Mouse (Mus musculus) adrenal gland, postnatal 4 days (tissue): ENCODE measurements at regions not wholly inside any gene's neighbourhood (a gene's known extent, or its start where the extent isn't known, plus 50 kb on each side); places are given as distances from the start of the nearest gene placed in this dataset.
"Not testable (repeated sequence)": the region's sequence is repeated elsewhere in the genome, so short reads cannot be mapped to it uniquely, and the experiment has no call there.

Experiments
- DNase-seq, 2 experiments: peaks; one replicate each; pipeline ENCODE4 v3.0.0; 2021 to 2022; ENCODE audit warnings: low spot score in 2 of 2, mixed read lengths in 2 of 2

DNA sequence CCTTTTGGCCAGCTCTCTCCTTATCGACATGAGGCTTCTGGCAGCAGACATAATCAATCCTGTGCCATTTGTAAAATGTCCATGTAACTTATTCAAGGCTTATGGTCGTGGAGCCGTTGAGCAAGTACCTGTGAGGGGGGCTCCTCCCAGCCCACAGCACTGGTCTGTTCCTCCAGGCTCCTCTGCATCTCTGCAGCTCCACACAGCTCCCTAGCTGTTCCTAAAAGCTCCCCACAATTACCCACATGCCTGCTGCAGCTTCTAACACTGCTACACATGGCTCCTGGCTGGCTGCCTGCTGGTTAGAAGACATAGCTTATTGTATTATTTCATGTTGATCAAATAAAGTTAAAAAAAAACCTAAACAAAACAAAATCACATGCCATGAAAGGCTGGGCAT is 77.9 kb downstream of the Tcp10c start:
- not testable (repeated sequence) for DNase-seq

DNA sequence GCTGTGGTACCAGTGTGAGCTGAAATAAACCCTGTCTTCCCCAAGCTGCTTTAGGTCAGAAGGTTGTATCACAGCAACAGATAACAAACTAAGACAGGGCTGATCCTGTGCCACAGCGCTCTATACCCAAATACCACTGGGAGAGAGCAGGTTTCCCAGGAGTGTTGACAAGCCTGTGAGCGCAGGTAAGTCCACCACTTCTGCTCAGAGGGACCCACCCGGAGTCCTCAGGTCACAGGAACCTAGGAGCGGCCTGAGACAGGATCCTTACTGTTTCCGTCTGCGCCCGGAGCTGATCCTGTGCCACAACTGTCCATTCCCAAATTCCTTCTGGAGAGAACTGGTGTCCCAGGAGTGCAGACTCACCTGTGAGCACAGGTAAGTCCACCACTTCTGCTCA is 79.8 kb downstream of the Tcp10c start:
- not testable (repeated sequence) for DNase-seq

DNA sequence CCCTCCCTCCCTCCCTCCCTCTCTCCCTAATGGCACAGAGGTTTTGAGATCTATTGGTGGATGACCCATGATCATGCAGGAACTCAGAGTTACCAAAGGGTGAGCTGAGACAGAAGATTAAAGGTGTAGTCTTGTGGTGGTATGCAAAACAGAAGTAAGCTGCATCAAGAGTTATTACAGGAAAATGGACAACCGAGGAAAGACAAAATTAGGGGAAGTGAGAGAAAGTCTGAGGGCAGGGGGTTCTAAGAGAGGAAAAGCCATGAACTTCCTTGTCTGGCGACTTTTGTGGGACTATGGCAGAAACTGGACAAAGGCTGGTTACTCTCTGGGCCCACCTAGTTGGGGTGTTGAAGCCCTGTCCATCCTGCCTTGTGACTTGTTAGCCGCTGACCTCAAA is 84.4 kb downstream of the Tcp10c start:
- not testable (repeated sequence) for DNase-seq

DNA sequence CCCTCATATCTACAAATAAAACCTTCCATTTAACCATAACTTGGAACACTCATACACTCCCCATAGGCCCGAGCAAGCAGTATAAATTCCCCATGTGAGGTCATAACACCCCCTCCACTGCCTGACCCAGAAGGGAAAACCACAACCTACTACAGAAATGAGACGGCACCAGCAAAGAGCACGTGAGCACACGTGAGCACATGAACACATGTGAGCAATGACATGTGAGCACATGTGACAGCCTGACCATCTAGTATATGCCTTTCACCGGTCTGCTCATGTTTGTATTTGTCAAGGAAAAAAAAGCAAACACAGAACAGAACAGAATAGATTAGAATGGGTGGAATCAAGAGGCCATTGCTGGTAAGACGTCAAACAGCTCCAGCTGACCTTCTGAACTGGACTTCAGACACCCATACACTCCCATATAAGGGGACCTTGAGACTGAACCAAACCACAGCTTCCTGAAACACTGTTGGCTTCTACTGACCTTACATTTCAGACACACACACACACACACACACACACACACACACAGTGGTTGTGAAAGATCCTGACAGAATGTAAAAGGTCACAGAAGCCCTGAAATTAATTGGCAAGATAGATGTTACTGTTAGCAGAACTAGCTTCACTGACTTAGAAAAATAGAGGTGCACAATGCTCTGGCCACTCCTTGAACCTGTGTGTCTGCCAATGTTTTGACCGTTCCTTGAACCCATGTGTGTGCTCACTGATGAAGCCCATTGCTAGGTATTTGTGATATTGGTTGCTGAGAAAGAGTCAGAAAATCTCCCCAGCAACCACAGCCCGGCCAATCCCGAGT is 86.5 kb downstream of the Tcp10c start:
- not testable (repeated sequence) for DNase-seq

DNA sequence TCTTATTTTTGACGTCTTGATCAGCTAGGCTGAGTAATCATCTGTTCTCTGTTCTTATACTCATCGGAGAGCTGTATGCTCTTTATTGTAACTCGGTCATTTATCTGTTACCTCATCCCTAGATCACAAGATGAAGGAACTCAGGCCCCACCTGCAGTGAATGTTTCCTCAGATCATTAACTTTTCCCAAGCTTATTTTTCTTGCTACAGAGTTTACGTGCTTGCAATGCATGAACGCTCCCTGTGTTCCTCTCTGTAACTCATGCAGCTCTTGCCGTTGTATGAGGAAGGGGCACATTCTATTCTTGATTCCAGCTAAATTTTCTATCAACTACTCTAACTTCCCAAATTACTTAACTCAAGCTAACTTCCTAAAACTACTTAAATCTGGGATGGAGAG is 87.9 kb downstream of the Tcp10c start:
- DNase-seq = not testable (repeated sequence)

DNA sequence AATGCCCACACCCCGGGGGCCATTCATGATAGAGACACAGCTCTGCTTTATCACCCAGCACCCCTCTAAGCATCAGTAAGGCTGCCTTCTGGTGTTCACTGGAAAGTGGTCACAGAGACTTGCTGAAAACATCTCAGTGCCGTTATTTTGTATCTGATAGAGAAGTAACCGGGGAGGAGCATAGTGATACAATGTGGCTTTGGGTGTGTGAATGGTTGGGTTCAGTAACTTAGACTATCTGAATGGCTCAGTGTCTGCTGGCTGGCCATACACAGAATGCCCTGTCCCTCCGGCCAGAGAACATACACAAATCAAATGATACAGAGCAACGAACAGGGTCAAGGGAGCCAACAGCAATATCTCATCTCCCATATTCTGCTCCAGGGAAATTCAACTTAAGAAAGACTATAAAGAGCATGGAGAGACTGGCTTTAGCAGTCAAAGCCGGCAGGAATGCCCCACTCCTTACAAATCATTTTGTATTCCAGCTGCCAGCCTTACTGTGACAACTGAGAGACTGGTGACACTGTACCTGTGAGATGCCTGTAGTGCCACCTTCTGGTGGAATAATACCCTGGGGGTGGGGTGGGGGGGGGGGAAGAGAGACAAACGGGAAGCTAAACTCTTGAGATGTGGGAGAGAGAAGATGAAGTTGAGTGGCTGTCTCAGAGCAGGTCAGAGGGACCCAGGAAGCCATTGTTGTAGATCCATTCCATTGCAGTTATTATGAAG is 102.7 kb downstream of the Tcp10c start:
- DNase-seq = not testable (repeated sequence)

DNA sequence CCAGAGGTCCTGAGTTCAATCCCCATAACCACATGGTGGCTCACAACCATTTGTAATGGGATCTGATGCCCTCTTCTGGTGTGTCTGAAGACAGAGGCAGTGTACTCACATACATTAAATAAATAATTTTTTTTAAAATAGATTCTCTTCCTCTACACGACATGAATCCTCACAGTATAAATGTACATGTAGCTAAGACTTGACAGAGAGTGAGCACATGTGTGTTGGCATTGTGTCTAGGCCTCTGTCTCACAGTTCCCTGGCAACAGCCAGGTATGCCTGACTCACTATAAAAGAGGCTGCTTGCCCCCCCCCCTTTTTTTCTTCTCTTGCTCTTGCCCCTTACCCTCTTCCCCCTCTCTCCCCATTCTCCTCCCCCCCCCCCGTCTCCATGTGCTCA is 103.6 kb downstream of the Tcp10c start:
- DNase-seq = not testable (repeated sequence)

DNA sequence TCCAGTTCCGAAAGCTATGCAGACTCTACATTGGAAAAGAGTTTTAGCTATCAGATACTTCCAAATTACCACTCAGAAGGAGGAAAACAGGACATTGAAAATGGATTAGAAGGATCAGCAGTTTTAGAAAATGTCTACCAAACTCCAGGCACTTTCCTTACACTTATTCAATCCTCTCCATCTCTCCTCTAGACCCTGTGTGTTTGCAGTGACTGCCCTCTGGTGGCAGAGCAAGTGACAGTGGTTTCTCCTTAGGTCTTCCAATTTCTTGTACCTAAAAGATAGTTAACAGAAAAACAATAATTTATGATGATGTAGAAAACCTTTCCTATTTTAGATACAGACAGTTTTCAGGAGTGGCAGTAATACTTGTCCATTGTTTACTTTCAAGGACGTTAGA is 104.4 kb downstream of the Tcp10c start:
- DNase-seq = not testable (repeated sequence)

DNA sequence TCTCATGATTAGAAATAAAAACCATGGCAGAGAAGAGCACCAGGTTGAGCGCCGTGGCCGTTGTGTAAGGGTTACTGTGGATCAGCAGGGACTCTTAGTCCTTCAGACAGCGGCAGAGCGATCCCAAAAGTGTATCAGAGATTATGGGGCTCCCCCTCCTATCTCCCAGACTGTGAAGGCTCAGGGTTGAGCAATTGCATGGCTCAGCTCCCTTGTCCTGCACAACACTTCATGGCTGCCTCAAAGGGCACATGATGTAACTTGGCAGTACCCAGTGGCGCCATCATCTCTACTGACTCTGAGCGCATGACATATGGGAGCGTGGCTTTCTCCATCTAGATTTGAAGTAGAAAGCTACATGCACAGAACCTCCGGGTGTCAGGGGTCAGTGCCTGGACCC is 108.3 kb downstream of the Tcp10c start:
- not testable (repeated sequence) for DNase-seq

DNA sequence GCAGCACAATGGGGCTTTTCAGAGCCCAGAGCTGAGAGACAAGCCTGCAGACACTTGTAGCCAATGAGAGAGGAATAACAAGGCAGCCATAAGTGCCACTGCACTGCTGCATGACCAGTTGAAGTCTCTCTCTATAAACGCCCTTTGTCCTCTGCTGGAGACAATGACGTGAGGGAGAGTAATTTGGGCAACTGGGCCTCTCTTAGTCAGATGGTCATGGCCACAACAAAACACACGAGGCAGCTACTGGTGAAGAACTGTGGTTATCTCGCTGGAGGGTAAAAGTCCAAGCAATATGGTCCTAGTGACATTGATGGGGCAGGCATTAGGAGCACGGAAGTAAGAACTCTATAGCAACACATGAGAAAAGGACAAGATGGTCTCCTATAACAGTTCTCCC is 111.5 kb downstream of the Tcp10c start:
- not testable (repeated sequence) for DNase-seq

DNA sequence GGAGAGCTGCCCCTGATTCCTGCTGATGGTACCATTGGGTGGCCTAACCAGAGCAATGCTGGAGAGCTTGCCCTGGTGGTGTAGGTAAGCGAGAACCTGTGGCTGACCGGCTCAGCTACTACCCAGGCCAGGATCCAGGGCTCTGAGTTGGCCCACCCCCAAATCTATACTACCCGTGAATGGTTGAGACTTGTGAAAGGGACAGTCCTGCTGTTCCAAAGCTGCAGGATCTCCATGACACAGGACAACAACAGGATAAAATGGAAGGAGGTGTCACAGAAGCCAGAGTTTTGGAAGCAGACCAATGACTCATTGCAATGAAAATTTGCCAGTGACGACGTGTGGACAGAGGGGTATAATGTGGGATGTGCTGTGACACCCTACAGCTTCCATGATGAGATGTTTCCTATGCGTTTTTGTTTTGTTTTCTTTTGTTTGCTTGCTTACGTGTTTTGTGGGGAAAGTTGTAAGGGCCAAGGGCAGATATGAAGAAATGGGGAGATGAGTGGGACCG is 115.6 kb downstream of the Tcp10c start:
- not testable (repeated sequence) for DNase-seq

DNA sequence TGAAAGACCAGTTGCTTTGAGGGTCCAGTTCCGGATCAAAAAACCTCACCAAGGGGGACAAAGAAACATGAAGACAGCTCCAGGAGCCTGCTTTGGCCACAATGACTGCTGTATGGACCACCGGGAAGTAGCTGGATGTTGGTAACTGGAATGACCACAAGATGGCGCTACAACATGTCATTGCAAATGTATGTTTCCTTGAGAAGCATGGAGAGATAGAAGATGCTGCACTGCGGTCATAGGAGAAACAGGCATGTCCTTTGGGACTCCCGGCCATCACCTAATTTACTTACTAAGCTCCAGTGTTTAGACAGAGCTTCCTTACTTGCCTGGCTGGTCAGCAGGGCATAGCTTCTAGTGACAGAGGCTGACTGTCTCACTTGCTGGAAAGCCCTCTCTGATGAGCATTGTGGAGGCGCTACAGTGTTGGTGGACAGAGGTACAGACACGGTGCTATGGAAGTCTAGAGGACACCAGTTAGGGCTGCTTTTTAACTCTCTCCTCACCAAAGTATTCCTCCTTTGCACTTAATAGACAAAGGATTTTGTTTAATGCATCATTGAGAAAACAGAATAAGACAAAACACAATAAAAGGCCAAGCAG is 118.2 kb downstream of the Tcp10c start:
- DNase-seq = peak in 1 of 2 experiments; percentile 53

DNA sequence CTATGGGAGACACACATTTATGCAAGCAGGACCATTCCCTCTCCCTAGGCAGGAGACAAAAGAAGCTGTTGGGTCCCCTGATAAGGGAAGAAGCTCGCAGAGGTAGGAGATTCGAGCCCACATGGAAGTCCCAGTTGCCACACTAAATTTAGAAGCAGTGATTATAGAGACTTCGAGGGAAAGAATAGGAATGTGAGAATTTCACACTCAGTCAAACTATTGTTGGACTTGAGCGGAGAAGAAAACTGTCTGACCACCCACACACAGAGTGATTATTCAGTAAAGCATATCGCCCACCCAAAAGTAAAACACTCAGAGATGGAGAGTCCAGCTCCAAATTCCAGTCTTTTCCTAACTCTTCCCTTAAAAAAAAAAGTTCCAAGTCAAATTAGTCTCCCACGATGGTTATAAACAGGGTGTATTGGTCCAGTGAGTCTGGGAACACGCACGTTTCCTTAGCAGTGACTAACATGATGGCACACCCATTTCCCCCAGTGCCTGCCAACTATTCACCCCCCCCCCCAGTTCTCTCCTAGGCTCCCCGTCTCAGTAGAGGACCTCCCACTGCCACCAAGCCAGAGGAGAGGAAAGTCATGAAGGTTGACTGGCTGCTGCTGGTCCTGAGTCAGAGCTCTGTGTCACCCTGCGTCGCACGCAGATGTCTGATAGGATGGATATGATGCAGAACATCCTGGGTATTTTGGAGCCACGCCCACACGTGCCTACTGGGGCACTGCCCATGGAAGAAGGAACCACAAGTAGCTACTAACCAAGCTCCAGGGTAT is 120.1 kb downstream of the Tcp10c start:
- DNase-seq = no peak

DNA sequence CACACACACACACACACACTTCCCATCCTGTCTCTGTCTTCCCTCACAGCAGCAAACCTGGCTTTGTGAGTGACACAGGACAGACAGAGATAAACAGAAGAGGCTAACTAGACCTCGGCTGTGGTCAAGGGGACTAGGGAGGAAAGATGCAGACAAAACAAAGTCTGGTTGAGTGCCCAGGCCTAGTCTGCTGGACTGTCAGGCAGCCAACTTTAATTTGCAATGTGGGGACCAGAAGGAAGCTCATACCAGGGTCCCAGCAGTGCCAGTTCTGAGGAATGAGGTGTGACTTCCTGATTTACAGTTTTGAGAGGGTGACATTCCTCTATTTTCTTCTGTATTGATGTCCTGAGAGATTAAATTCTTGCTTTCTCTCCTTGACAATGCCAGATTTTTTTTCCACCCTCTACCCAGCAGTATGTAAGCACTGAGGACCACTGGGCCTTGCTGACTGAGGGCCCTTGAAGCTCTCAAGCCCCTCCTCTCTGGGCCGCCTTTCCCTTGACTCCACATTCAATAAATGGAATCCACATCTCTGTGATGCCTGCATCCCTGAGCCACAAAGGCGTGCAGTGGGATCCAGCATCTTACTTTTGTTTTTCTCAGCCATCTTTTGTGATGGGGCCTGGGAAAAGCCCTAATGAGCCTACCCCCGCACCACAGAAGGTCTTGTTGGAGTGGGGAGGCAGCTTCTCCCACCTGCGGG is 124.6 kb downstream of the Tcp10c start:
- DNase-seq = no peak

DNA sequence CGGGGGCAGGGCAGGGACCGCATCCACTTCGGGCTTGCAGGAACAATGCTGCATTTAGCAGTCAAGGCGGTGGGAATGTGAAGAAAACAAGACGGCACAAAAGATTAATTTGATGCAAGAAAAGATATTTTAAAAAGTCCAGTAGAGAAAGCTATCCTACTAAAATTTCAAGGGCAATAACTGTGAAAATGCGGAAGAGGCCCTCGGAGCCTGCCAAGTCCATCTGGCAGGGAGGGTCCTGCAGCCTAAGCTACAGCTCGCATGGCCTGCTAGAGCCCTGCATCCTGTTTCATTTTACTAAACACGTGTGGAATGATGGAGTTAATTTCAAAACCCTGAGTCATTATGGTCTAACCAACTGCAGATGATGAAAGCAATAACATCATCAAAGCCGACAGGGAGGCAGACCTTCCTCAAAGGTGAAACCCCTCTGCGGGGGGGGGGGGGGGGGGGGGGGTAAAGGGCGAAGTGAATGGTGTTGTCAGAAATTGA is 125.2 kb downstream of the Tcp10c start:
- no peak for DNase-seq

DNA sequence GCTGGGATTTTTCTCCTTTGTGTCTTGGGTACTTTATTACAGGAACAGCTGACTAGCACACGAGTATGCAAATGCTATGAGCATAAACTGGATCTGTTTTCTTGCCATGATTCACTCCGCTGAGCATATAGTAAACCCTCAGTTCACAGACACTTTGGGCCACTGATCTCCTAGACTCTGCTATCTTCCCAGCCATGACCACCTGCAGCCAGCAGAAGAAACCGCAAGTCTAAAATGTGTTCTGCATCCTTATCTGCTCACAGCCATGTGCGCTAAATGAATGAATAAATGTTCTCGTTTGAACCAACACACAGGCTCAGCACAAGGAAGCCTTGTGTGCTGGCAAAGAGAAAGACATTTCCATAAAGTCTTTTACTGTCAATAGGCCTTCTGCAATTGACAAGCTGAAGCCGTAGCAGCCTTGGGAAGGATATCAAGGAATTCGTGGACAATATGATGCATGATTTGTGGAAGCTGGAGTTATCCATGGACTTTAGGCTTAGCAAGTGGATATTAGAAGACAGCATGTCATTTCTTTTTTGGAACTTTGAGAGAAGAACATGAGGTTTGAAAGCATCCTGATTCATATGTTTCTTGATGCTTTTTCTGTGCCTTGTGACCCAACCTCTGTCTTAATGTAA is 127.2 kb downstream of the Tcp10c start:
- DNase-seq = no peak

DNA sequence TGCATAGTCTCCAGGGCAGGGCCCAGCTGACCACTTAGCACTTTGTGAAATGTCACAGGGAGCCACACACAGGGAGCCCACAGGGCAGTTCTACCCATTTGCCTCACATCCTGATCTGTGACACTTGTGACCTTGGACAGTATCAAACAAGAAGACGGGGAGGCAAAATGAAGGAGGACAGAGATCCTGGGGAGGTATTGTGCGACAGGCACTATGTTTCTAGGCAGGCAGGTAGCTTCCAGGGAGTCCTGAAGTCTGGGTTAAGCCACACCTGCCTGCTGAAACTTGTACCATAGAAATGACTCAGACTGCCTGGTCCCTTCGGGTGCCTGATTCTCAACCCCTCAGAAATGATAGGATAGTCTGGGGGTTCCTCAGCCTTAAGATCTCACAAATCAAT is 127.8 kb downstream of the Tcp10c start:
- no peak for DNase-seq

DNA sequence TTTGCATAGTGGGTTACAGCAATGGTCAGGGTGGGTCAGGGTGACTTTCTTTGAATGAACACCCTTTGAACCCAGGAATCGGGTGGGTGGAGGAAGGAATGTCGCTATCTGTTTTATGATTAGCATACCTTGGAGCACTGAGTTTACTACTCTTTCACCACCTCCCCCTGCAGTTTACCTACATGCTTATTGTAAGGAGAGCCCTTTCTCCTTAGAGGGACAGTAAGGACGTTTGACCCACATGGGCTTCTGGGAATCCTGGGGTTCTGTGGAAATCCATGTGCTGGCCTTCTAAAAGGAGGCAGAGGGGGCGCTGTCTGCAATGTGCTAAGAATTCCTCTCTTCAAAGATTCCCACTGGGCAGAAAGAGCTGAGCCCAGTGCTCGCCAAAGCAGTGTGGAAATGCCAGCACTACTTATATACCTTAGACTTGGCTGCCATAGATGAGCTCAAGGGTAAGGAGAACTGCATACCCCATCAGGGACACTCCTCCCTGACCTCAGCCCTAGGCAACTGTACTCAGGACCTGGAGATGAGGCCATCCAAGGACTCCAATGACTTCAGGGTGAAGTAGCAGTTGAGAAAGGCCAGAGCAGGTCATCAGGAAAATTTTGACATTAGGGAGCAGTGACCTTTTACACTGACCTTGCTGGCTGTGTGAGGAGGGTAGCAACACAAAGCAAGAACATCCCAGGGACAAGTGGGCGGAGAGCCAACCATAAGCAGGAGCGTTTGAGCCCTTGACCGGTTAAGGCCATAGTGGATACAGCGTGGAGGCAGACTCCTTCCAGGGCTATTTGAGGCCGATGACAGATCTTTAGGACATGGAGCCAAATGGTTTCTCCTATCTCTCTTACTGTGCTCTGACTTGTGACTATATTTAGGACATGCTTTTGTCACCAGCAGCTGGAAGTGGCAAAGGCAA is 133.2 kb downstream of the Tcp10c start:
- DNase-seq = peak in 1 of 2 experiments; percentile 40
